8 mouse cellular contexts compared by ENCODE assay signal in the genomic region with DNA sequence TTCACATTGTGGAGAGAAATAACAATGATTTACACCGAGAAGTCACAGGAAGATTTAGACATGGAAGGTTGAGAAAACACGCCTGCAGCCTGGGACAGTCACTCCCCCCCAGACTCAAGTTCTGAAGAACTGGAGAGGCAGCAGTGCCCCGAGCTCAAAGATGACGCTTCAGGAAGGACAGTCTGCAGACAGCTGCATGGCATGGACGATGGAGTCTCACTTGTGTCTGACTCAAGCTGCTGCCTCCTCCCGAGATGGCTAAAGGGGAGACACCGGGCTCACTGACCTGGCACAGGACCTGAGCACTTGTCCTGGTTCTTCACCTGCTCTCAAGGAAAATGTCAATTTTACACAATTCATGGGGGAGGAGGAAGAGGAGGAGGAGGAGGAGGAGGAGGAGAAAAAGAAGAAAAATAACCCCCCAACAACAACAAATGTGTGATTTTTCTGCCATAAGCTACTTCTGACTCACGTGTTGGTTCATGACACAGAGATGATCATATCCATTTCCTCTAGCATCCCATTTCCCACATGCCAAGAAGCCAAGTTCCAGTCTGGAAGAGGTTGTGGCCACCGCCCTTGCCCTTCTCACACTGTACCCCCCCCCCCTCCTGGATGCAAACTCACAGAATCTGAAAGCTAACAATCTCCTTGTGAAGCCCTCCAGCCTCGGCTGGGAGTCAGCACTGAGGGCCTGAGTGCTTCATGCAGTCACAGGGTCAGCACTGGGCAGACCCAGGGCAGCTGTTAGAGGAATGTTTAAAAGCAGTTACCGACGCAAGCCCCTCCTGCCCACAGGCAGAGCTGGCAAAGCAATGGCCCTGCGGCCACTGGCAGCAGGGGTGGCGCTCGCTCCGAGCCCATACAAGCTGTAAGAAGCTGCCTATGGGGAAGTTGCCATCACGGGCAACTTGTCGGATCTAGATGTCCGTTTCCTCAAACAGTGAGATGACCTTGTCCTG. TPM values are rescaled to one million over a fixed set of nuclear protein-coding genes. Genes with fewer than 3 reads are reported as not detected.
A peak's percentile ranks its signal among the peaks of the same experiment; 100 is the strongest.
DNase-seq lines count a peak whose midpoint lies in the region; ATAC-seq and TF ChIP-seq lines count a peak whose summit lies in the region.

No protein-coding gene starts in this region.

- H3K27ac ChIP-seq in heart, embryonic 15.5 days = peak overlapping the region; percentile 90
- H3K27ac ChIP-seq in ES-Bruce4 (ENCODE audit: insufficient read depth, low read length) = peak overlapping the region; percentile 88
- H3K27ac ChIP-seq in forebrain, embryonic 15.5 days (replicated peaks) = peak overlapping the region; percentile 98
- H3K27ac ChIP-seq in midbrain, embryonic 11.5 days (ENCODE audit: low read depth, low read length) = peak overlapping the region; percentile 99

- H3K4me1 ChIP-seq in heart, embryonic 15.5 days (replicated peaks) = peaks cover 80% of the 10 kb centered on the region
- peaks cover 17% of the 10 kb centered on the region for H3K4me1 ChIP-seq in ES-Bruce4 (ENCODE audit: control insufficient read depth, insufficient read depth, low read length)
- peaks cover 68% of the 10 kb centered on the region for H3K4me1 ChIP-seq in forebrain, embryonic 15.5 days
- H3K4me1 ChIP-seq in midbrain, embryonic 11.5 days (ENCODE audit: control insufficient read depth, insufficient read depth, low read length) = peaks cover 45% of the 10 kb centered on the region

- H3K27me3 ChIP-seq in heart, embryonic 15.5 days = no peaks in the 10 kb centered on the region
- H3K27me3 ChIP-seq in ES-Bruce4 (ENCODE audit: control insufficient read depth, insufficient read depth, low read length, poor library complexity, severe bottlenecking) = no peaks in the 10 kb centered on the region
- H3K27me3 ChIP-seq in forebrain, embryonic 15.5 days = no peaks in the 10 kb centered on the region
- H3K27me3 ChIP-seq in midbrain, embryonic 11.5 days (ENCODE audit: control insufficient read depth, insufficient read depth, low read length) = no peaks in the 10 kb centered on the region

- TF ChIP-seq POLR2A in ES-Bruce4 (IDR thresholded peaks at IDR 0.05; ENCODE audit: insufficient read depth, low read length) = no peak

- H3K9me3 ChIP-seq in heart, embryonic 15.5 days (replicated peaks) = no peaks in the 10 kb centered on the region
- no peaks in the 10 kb centered on the region for H3K9me3 ChIP-seq in ES-Bruce4 (replicated peaks; ENCODE audit: control insufficient read depth, insufficient read depth, low read length, poor library complexity, severe bottlenecking)
- no peaks in the 10 kb centered on the region for H3K9me3 ChIP-seq in forebrain, embryonic 15.5 days
- no peaks in the 10 kb centered on the region for H3K9me3 ChIP-seq in midbrain, embryonic 11.5 days (ENCODE audit: control insufficient read depth, low read length)

- H3K4me2 ChIP-seq in heart, embryonic 15.5 days = peak overlapping the region; percentile 60
- peak overlapping the region; percentile 33 for H3K4me2 ChIP-seq in forebrain, embryonic 15.5 days (replicated peaks)
- peak overlapping the region; percentile 33 for H3K4me2 ChIP-seq in midbrain, embryonic 11.5 days

- no peak for TF ChIP-seq CTCF in ES-Bruce4 (IDR thresholded peaks at IDR 0.05; ENCODE audit: low read depth, low read length)

- WGBS in heart, embryonic 15.5 days = 53% methylated on average over 19 of the region's 19 CpGs
- 45% methylated on average over 19 of the region's 19 CpGs for WGBS in forebrain, embryonic 15.5 days
- 61% methylated on average over 19 of the region's 19 CpGs for WGBS in midbrain, embryonic 11.5 days

- no peak for ATAC-seq in heart, embryonic 15.5 days (replicated peaks; ENCODE audit: insufficient number of reproducible peaks, insufficient read depth, low FRiP score, low read depth)
- no peak for ATAC-seq in forebrain, embryonic 15.5 days (replicated peaks)
- no peak for ATAC-seq in midbrain, embryonic 11.5 days (ENCODE audit: low FRiP score)
- ATAC-seq in megakaryocyte-erythroid progenitor cell, adult 5-6 weeks (replicated peaks; ENCODE audit: low FRiP score, low TSS enrichment, poor library complexity, severe bottlenecking) = no peak

- H3K36me3 ChIP-seq in heart, embryonic 15.5 days = peaks cover 13% of the 10 kb centered on the region; the same call in 1 of the 2 replicates
- no peaks in the 10 kb centered on the region for H3K36me3 ChIP-seq in ES-Bruce4 (ENCODE audit: control insufficient read depth, insufficient read depth, low read length, poor library complexity, severe bottlenecking)
- peaks cover 12% of the 10 kb centered on the region for H3K36me3 ChIP-seq in forebrain, embryonic 15.5 days
- no peaks in the 10 kb centered on the region; the same call in 1 of the 2 replicates for H3K36me3 ChIP-seq in midbrain, embryonic 11.5 days (ENCODE audit: control insufficient read depth, insufficient read depth, low read length)

- H3K9ac ChIP-seq in heart, embryonic 15.5 days = peak overlapping the region; percentile 47
- H3K9ac ChIP-seq in ES-Bruce4 (ENCODE audit: low read depth, poor library complexity, severe bottlenecking) = peak overlapping the region; percentile 6; the same call in 1 of the 2 replicates
- H3K9ac ChIP-seq in forebrain, embryonic 15.5 days (replicated peaks) = peak overlapping the region; percentile 47
- H3K9ac ChIP-seq in midbrain, embryonic 11.5 days (ENCODE audit: low read length) = peak overlapping the region; percentile 67

- peak overlapping the region; percentile 27 for H3K4me3 ChIP-seq in heart, embryonic 15.5 days
- H3K4me3 ChIP-seq in ES-Bruce4 (ENCODE audit: low read depth, low read length) = no peak overlapping the region
- H3K4me3 ChIP-seq in forebrain, embryonic 15.5 days = no peak overlapping the region
- no peak overlapping the region for H3K4me3 ChIP-seq in midbrain, embryonic 11.5 days (ENCODE audit: low read depth, low read length)

- DNase-seq in heart, postnatal 4 days = no peak
- no peak for DNase-seq in midbrain, embryonic 11.5 days (ENCODE audit: low spot score, missing footprints)
- no peak for DNase-seq in adrenal gland, adult 18-20 months (ENCODE audit: low spot score in 2 of 2)
- no peak for DNase-seq in layer of hippocampus, postnatal 36 days

- no peak for TF ChIP-seq EP300 in ES-Bruce4 (IDR thresholded peaks at IDR 0.05; ENCODE audit: insufficient read depth, low read depth, low read length)

RNA-seq across cellular contexts. Expression of gene Coro1c, which starts 34.2 kb away (rescaled TPM):
- 72.7 and 95.4 TPM in 2 replicates for polyA plus RNA-seq in heart, embryonic 15.5 days (2015; fragmentation: Nextera tagmentation; extraction: Ambion mirVana)
- total RNA-seq in heart, postnatal 4 days (2021) = 100 to 1,000 TPM in 1 of 2 experiments, 10 to 100 TPM in 1; 92.4 to 108 TPM
- polyA plus RNA-seq in ES-Bruce4 (2011; ENCODE audit: insufficient read depth, insufficient read length, low read depth, missing spikeins) = 174 and 218 TPM in 2 replicates
- 221 and 224 TPM in 2 replicates for polyA plus RNA-seq in forebrain, embryonic 15.5 days (2015; fragmentation: Nextera tagmentation; extraction: Ambion mirVana)
- polyA plus RNA-seq in midbrain, embryonic 11.5 days (2014; fragmentation: Nextera tagmentation; extraction: Ambion mirVana) = 201 and 205 TPM in 2 replicates
- 56.5 and 80.4 TPM in 2 replicates for total RNA-seq in megakaryocyte-erythroid progenitor cell, adult 5-6 weeks (2014; fragmentation: Nextera tagmentation)
- total RNA-seq in megakaryocyte-erythroid progenitor cell, adult 5-6 weeks (2017) = 75.7 and 78.0 TPM in 2 replicates
- 10 to 100 TPM; 43.9 to 56.3 TPM for total RNA-seq in adrenal gland, adult 18-20 months (2021)
- 10 to 100 TPM; 86.9 to 99.4 TPM for total RNA-seq in layer of hippocampus, postnatal 36 days (2021)

RNA-seq across cellular contexts. Expression of gene Selplg, which starts 41.9 kb away (rescaled TPM):
- polyA plus RNA-seq in heart, embryonic 15.5 days (2015; fragmentation: Nextera tagmentation; extraction: Ambion mirVana) = 2.7 and 18.4 TPM in 2 replicates
- total RNA-seq in heart, postnatal 4 days (2021) = 1 to 10 TPM; 1.3 to 2.1 TPM
- polyA plus RNA-seq in ES-Bruce4 (2011; ENCODE audit: insufficient read depth, insufficient read length, low read depth, missing spikeins) = 0.72 and 1.9 TPM in 2 replicates
- polyA plus RNA-seq in forebrain, embryonic 15.5 days (2015; fragmentation: Nextera tagmentation; extraction: Ambion mirVana) = 1.8 TPM in 2 replicates
- 1.3 TPM in 2 replicates for polyA plus RNA-seq in midbrain, embryonic 11.5 days (2014; fragmentation: Nextera tagmentation; extraction: Ambion mirVana)
- total RNA-seq in megakaryocyte-erythroid progenitor cell, adult 5-6 weeks (2014; fragmentation: Nextera tagmentation) = 66.0 and 87.7 TPM in 2 replicates
- total RNA-seq in megakaryocyte-erythroid progenitor cell, adult 5-6 weeks (2017) = 27.4 and 30.2 TPM in 2 replicates
- total RNA-seq in adrenal gland, adult 18-20 months (2021) = 10 to 100 TPM in 1 of 2 experiments, 1 to 10 TPM in 1; 4.5 to 10.0 TPM
- 10 to 100 TPM; 30.2 to 30.3 TPM for total RNA-seq in layer of hippocampus, postnatal 36 days (2021)

Comparison
In these comparisons a context has a peak if more than half of its experiments do, and no peak if none do; other contexts are left out.
1. H3K9ac ChIP-seq: peak in every context shown above with its lines; median percentile 67 in midbrain, embryonic 11.5 days; 47 in heart, embryonic 15.5 days; 47 in forebrain, embryonic 15.5 days; 6 in ES-Bruce4.